Mouse (Mus musculus) hindbrain, embryonic 11.5 days (tissue): ENCODE results near the gene Rasgrp2. TPM values are rescaled to one million over a fixed set of nuclear protein-coding genes. Genes with fewer than 3 reads are reported as not detected.
A peak's percentile ranks its signal among the peaks of the same experiment; 100 is the strongest.

Experiments
- ATAC-seq: fragments of 200-750 bp; cut with Nextera tagmentation; 2 replicates; pipeline ENCODE4 v1.8.0; 2017; ENCODE audit warnings: mild to moderate bottlenecking, moderate TSS enrichment, moderate library complexity; ENCODE audit not compliant: low FRiP score
- DNase-seq: peaks from one replicate; pipeline ENCODE4 v3.0.0-alpha.2; 2015; ENCODE audit warnings: low spot score
- H3K27ac ChIP-seq: fragments of 300-500 bp; sonication (generic); 2 replicates; pipeline ENCODE4 v1.5.1; 2014; ENCODE audit warnings: mild to moderate bottlenecking, low read depth, low read length
- H3K27me3 ChIP-seq: fragments of 300-500 bp; sonication (generic); 2 replicates; pipeline ENCODE4 v1.6.1; 2014; ENCODE audit warnings: mild to moderate bottlenecking, low read length, moderate library complexity, mixed read lengths; ENCODE audit not compliant: control insufficient read depth, insufficient read depth
- H3K36me3 ChIP-seq: fragments of 300-500 bp; sonication (generic); 2 replicates; pipeline ENCODE4 v1.6.1; 2014; ENCODE audit warnings: mild to moderate bottlenecking, low read length, moderate library complexity, mixed read lengths; ENCODE audit not compliant: control insufficient read depth, insufficient read depth
- H3K4me1 ChIP-seq: fragments of 300-500 bp; sonication (generic); replicated peaks from 2 replicates; pipeline ENCODE4 v1.6.1; 2014; ENCODE audit warnings: low read length, mixed read lengths; ENCODE audit not compliant: control insufficient read depth, insufficient read depth
- H3K4me2 ChIP-seq: fragments of 300-500 bp; sonication (generic); replicated peaks from 2 replicates; pipeline ENCODE4 v1.6.1; 2014; ENCODE audit warnings: mild to moderate bottlenecking, low read depth, low read length
- H3K4me3 ChIP-seq: fragments of 300-500 bp; sonication (generic); 2 replicates; pipeline ENCODE4 v1.5.1; 2014; ENCODE audit warnings: low read depth, low read length
- H3K9ac ChIP-seq: fragments of 300-500 bp; sonication (generic); 2 replicates; pipeline ENCODE4 v1.6.1; 2014; ENCODE audit warnings: low read depth, low read length
- H3K9me3 ChIP-seq: fragments of 300-500 bp; sonication (generic); 2 replicates; pipeline ENCODE4 v1.6.1; 2016; ENCODE audit warnings: low read length; ENCODE audit not compliant: control insufficient read depth
- WGBS: fragments of 180-500 bp; shearing (Covaris S2); extraction: QIAGEN DNeasy Blood & Tissue Kit; methylation state at CpG from one replicate; pipeline ENCODE4 v1.1.7; 2014; 5-methylcytosine and 5-hydroxymethylcytosine counted together
- polyA plus RNA-seq: library from polyadenylated mRNA; unstranded; fragments of >200 nt; fragmentation: Nextera tagmentation; extraction: Ambion mirVana; gene quantifications from 2 replicates; pipeline ENCODE4 v1.2.1, GENCODE M21; 2014

The Rasgrp2 gene
- polyA plus RNA-seq, 1 experiment from 2014 or later, result 16.0 TPM

GRCm38 (mm10) chr19:6364842-6365241 is 34.3 kb upstream of the Rasgrp2 start:
- DNase-seq, result no peak
- peak overlapping the region; percentile 66 for H3K4me2 ChIP-seq
- no peak overlapping the region for H3K27ac ChIP-seq
- peaks cover 7% of the 10 kb centered on the region for H3K36me3 ChIP-seq
- peak overlapping the region; percentile 76 for H3K4me3 ChIP-seq
- no peaks in the 10 kb centered on the region for H3K9me3 ChIP-seq
- 0 out of 2 replicates have a peak, but pooled peaks cover 4% of the 10 kb centered on the region for H3K4me1 ChIP-seq
- H3K27me3 ChIP-seq, result no peaks in the 10 kb centered on the region
- ATAC-seq, result no peak
- 1% methylated on average over 2 of the region's 2 CpGs for WGBS
- peak overlapping the region; percentile 90 for H3K9ac ChIP-seq

DNA sequence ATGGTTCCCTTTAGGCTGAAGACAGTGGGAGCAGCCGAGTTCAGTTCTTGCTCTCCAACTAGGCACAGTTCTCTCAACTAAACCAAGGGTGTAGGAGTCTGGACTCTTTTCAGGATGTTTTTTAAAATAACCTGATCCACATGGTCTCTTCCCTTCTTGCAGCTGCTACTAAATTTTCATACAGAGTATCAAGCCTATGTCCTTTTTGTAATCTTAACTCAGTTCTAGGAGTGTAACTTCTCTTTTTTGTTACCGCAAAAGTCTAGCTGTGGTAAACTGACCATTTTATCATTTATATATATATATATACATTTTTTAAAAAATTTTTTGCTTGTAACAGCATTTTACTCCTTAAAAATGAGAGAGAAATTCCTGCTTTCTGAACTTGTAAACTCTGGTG is 29.0 kb upstream of the Rasgrp2 start:
- WGBS, result 95% methylated on average over 2 of the region's 2 CpGs

GRCm38 (mm10) chr19:6372433-6372832 is 26.7 kb upstream of the Rasgrp2 start:
- Histone ChIP-seq H3K9ac (no peak overlapping the region), H3K27me3 (no peaks in the 10 kb centered on the region), H3K4me3 (no peak overlapping the region), H3K9me3 (no peaks in the 10 kb centered on the region), H3K36me3 (peaks cover 55% of the 10 kb centered on the region), H3K4me1 (no peaks in the 10 kb centered on the region), H3K27ac (no peak overlapping the region), H3K4me2 (no peak overlapping the region)
- DNase-seq, result no peak
- ATAC-seq, result no peak
- 95% methylated on average over 3 of the region's 3 CpGs for WGBS

More for the DNA sequence above, 29.0 kb upstream of the Rasgrp2 start:
- ATAC-seq (no peak), DNase-seq (no peak)
- Histone ChIP-seq H3K36me3 (peaks cover 43% of the 10 kb centered on the region), H3K27me3 (no peaks in the 10 kb centered on the region), H3K4me1 (0 out of 2 replicates have a peak, but pooled peaks cover 2% of the 10 kb centered on the region), H3K9ac (no peak overlapping the region), H3K4me3 (no peak overlapping the region), H3K27ac (no peak overlapping the region), H3K9me3 (no peaks in the 10 kb centered on the region), H3K4me2 (no peak overlapping the region)

DNA sequence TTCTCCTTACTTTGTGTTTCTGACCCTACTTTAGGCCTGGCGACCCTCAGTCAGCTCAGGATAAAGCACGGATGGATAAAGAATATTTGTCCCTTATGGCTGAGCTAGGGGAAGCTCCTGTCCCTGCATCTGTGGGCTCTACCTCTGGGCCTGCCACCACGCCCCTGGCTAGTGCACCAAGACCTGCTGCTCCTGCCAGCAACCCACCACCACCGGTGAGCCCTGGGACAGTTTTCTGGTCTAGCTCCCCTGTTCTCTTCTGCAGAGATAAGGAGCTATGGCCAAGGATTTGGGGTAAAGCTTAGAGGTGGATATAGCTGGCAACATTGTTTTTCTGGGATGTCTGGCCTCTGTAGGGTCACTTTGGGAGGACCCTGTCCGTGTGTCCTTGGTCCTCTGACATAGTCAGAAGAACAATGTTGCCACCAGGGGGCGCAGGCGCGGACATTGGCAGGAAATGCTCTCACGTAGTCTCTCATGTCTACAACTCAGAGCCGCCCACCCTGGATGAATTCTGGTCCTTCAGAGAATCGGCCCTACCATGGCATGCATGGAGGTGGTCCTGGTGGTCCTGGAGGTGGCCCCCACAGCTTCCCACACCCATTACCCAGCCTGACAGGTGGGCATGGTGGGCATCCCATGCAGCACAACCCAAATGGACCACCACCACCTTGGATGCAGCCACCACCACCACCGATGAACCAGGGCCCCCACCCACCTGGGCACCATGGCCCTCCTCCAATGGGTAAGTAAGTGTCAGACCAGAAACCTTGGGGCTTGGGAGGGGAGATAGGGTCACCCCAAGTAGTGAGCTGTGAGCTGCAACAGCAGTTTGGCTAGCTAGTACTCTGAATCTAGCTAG is 25.4 kb upstream of the Rasgrp2 start:
- Histone ChIP-seq H3K9me3 (no peaks in the 10 kb centered on the region), H3K27ac (no peak overlapping the region), H3K36me3 (peaks cover 56% of the 10 kb centered on the region), H3K4me1 (no peaks in the 10 kb centered on the region), H3K4me3 (no peak overlapping the region), H3K27me3 (no peaks in the 10 kb centered on the region), H3K9ac (no peak overlapping the region), H3K4me2 (no peak overlapping the region)
- DNase-seq, result peak; percentile 88
- WGBS, result 70% methylated on average over 12 of the region's 12 CpGs
- ATAC-seq, result 0 out of 2 replicates have a peak, but pooled peaks have one; percentile 10

- Histone ChIP-seq H3K4me2 (no peak overlapping the region), H3K27me3 (no peaks in the 10 kb centered on the region), H3K36me3 (peaks cover 56% of the 10 kb centered on the region), H3K4me1 (no peaks in the 10 kb centered on the region), H3K4me3 (no peak overlapping the region), H3K27ac (no peak overlapping the region), H3K9me3 (no peaks in the 10 kb centered on the region), H3K9ac (no peak overlapping the region)
- no peak for DNase-seq
- no peak for ATAC-seq
- 99% methylated on average over 9 of the region's 10 CpGs for WGBS
Observed at GRCm38 (mm10) chr19:6374571-6374970, 24.6 kb upstream of the Rasgrp2 start.

- WGBS, result 91% methylated on average over 29 of the region's 42 CpGs
- peak; percentile 43 for ATAC-seq
- no peak for DNase-seq
- no peak overlapping the region for H3K4me3 ChIP-seq
- no peaks in the 10 kb centered on the region for H3K9me3 ChIP-seq
- no peak overlapping the region for H3K27ac ChIP-seq
- H3K36me3 ChIP-seq, result peaks cover 50% of the 10 kb centered on the region
- no peaks in the 10 kb centered on the region for H3K27me3 ChIP-seq
- H3K4me1 ChIP-seq, result no peaks in the 10 kb centered on the region
- H3K4me2 ChIP-seq, result no peak overlapping the region
- H3K9ac ChIP-seq, result no peak overlapping the region
Observed at GRCm38 (mm10) chr19:6375423-6376254, 23.5 kb upstream of the Rasgrp2 start.

GRCm38 (mm10) chr19:6376255-6376564 is 22.9 kb upstream of the Rasgrp2 start:
- no peaks in the 10 kb centered on the region for H3K4me1 ChIP-seq
- ATAC-seq, result no peak
- 78% methylated on average over 14 of the region's 14 CpGs for WGBS
- H3K4me2 ChIP-seq, result no peak overlapping the region
- no peak overlapping the region for H3K9ac ChIP-seq
- no peaks in the 10 kb centered on the region for H3K9me3 ChIP-seq
- DNase-seq, result peak; percentile 71
- H3K27ac ChIP-seq, result no peak overlapping the region
- H3K4me3 ChIP-seq, result no peak overlapping the region
- peaks cover 46% of the 10 kb centered on the region for H3K36me3 ChIP-seq
- no peaks in the 10 kb centered on the region for H3K27me3 ChIP-seq

- no peaks in the 10 kb centered on the region for H3K4me1 ChIP-seq
- no peak overlapping the region for H3K4me2 ChIP-seq
- H3K27me3 ChIP-seq, result no peaks in the 10 kb centered on the region
- H3K27ac ChIP-seq, result no peak overlapping the region
- H3K9ac ChIP-seq, result no peak overlapping the region
- H3K36me3 ChIP-seq, result peaks cover 42% of the 10 kb centered on the region
- no peak for DNase-seq
- WGBS, result 93% methylated on average over 2 of the region's 2 CpGs
- no peak for ATAC-seq
- H3K9me3 ChIP-seq, result no peaks in the 10 kb centered on the region
- no peak overlapping the region for H3K4me3 ChIP-seq
Observed at GRCm38 (mm10) chr19:6376643-6377042, 22.5 kb upstream of the Rasgrp2 start.
